Mouse (Mus musculus) retina, embryonic 14.5 days (tissue): ENCODE measurements around the gene Bend4.
A peak's percentile ranks its signal among the peaks of the same experiment; 100 is the strongest.

ENCODE experiments used
- DNase-seq: peaks from one replicate; pipeline ENCODE4 v3.0.0-alpha.2; 2015; ENCODE audit warnings: low spot score

The Bend4 gene

GRCm38 (mm10) chr5:67427443-67428360 lies at the start of gene Bend4:
Gene Bend4 (minus strand): TSS chr5:67428310.
- DNase-seq, result peak; percentile 88

GRCm38 (mm10) chr5:67473723-67474122 lies 45.6 kb upstream of the Bend4 start:
- DNase-seq, result no peak

DNA sequence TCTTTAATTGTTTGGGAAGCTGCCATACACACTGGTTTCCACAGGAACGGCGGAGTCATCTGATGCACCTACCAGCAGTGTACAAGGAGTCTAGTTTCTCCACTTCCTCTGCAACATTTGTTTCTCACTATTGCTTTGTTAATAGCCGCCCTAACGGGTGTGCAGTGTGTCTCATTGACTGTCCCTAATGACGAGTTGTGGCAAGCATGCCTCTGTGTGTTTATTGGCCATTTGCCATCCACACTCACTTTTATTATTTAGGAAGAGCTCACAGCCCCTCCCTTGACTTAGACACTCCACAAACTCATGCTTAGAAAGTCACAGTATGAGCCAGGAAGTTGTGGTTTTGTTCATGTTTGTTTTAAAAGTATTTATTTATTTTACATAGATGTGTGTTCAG lies 45.0 kb upstream of the Bend4 start:
- DNase-seq, result no peak

DNA sequence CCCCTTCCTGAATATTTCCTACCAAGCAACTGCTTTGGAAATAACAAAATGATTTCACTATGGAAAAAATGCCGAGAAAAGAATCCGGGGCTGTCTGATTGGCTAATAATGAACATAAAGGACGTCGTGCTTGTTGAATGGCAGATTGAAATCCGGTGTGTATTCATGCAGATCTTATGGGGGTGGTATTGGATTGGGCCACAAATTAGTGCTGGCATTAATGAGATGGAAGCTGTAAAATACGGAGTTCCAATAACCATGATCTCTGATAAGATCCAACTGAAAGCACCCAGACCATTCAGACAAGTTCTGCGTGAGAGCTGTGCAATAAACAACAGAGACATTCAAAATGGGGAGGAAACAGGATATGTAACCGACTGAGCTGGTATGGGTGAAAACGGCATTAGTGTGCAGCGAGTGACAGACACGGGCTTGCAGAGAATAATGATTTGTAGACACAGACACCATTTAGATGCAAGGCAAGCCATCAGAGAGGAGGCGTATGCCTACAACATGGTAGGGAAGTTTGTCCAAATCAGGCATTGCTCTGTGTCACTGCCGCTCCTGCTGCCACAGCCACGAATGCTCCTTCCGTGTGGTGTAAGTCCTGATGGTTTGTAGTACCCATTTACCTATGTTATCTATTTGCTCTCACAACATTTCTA lies 38.9 kb upstream of the Bend4 start:
- DNase-seq, result no peak

- no peak for DNase-seq
These were observed 36.8 kb upstream of the Bend4 start for GRCm38 (mm10) chr5:67464899-67465298.

DNA sequence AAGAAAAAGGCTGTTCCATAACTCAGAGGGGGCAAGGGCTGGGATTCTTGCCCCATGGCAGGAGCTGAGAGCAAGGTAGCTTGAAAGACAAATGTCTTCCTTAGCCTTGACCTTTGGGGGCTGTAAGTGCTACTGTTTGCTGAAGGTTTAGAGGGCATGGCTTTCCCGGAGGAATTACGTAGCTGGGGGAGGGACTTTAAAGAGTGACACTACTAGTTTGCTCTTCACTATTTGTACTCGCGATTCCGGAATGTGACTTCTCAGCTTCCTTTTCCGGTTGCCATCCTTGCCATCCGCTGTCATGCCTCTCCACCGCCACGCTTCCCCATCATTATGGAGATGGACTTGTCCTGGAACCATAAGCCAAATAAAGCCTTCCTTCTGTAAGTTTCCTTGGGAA lies 35.5 kb upstream of the Bend4 start:
- no peak for DNase-seq

DNA sequence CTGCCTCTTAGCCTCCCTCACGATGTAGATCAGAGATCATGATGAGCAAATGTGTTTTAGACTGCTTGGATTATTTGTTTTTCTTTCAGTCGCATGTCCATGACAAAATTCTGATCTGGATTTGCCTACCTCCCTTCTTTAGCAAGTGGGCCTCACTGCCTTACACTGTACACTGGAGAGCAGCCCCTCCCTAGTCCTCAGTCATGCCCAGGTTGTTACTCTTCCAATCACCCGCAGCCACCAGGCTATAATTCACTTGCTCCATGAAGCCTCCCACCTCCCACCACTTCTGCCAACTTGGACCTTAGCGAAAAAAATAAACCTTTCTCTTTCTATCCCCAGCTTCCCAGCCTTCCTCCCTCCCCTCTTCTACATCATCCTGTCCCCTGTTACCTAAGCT lies 34.2 kb upstream of the Bend4 start:
- no peak for DNase-seq

DNA sequence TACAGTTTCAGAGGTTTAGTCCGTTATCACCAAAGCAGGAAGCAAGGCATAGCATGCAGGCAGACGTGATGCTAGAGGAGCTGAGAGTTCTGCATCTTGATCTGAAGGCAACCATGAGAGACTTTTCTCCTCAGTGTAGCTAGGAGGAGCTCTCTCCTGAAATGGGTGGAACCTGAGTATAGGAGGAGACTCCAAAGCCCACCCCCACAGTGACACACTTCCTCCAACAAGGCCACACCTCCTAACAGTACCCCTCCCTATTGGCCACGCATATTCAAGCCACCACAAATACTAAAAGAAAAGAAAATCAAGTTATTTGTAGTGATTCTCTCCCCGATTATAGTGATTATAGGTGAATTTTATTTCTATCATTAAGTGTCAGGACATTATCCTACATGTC lies 28.7 kb upstream of the Bend4 start:
- DNase-seq, result no peak

DNA sequence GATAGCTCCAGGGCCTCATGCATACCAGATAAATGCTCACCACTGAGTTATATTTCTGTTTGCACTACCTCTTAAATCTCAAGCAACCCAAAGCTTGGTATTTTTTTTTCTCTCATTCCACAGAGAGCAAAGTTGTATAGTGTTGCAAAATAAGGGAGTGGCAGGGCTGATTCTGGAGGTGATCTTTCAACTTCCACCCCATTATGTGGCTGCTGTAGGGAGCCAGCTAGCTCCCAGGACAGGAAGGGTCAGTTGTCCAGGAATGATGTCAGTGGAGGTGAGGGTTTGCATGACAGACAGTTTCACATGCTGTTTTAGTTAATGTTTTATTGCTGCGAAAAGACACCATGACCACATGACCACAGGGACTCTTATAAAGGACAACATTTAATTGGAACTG lies 26.2 kb upstream of the Bend4 start:
- DNase-seq, result no peak

DNA sequence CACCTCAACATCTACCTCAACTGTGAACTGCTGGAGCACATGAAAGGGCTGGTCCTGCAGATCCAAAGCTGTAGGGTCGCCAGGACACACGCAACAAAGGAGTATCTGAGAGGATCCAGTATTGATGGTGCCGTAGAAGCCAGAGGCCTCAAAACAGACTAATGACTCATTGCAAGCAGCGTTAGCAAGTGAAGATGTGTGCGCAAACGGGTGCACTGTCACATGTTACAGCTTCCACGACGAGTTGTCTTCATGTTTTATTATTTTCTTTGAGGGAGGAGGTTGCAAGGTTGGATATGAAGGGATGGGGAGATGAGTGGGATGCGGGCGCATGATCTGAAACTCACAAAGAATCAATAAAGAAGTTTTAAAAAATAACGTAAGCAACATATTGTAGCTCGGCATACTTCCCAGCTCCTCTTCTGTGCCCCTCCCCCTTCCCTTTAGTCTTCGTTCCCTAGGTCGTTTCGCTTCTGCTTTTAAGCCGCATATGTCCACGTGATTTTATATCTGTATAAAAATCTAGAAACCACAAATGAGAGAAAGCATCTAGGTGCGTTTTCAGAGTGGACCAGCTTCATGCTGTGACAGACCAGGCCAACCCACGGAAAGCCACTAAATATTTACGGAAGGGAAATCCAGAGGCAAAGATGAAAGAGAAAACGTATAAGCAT lies 22.0 kb upstream of the Bend4 start:
- no peak for DNase-seq

DNA sequence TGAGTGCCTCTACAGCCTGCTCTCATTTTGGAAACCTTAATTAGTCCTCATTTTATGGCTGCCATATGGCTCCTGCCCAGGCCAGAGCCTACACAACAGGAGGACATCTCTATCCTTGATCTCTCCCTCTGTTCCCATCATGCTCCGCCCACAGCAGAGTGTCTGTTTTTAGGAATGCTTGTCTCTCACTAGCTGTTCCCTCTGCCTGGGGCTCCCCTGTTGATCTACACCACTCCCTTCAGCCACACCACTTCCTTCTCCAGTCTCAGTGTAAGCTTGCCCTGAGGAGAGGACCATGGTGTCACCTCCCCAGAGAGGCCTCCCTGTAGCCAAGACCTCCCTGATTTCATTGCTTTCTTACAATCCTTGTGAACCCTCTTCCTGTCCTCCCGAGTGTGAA lies 18.4 kb upstream of the Bend4 start:
- DNase-seq, result no peak

DNA sequence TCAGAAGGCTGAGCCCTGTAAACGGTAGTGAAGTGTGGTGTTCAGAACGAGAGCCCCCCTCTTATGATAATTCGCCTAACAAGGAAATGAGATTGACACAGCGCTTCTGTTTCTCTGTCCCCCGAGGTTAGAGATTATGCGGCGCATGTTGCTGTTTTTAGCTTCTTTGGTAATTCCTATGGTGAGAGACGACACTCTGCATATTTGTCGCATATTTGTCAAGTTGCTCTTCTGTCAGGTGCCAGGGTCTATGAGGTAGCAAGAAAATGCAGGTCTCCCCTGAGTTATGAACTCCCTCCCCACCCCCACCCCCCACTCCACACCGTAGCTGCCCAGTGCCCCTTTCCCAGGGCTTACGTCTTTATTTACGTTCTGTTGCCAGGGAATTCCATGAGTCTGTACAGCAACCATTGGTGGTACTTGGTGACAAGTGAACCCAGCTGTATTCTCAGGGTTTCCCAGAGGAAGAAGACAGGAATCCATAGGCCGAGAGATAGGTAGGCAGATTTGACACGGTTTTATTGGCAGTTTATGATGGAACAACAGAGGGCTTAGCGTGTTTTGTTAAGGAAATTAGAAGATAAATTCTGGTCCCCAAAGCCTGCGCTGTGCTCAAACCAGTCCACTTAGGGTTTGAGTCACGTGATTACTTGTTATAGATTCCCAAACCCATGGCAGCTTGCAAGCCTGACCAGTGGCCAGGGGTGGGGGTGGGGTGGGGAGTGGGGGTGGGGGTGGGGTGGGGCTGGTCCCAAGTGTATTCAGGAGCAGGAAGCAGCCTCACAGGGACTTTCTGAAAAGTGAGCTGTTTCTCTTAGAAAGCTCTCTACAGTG lies 16.3 kb upstream of the Bend4 start:
- DNase-seq, result no peak

DNA sequence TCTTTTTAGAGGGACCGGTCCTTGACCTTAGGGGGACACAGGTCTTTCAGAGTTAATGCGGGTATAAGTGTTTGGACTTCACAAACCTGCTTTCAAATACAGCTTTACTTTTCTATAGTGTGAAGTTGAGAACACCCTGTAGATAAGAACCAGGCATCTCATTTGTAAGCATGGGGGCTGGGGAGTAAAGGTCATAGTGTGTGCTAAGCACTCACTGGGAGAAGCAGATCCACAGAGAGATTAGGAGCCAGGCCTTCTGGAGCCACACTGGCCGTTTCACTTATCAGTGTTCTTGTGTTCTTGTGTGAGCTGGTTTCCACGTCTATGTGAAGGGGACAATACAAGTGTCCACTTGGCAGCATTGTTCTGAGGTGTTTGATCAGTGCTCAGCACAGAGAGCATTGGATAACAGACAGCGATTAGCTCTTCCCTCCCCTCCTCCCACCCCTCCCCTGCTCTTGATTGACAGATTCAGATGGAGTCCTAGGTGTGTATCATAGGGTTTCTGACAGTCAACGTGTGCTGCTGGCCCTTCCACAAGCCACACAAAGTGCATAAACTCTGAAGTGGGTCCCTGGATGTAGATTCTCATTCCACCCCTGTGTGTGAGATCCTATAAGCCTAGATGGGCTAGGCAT lies 14.8 kb upstream of the Bend4 start:
- DNase-seq, result no peak

DNA sequence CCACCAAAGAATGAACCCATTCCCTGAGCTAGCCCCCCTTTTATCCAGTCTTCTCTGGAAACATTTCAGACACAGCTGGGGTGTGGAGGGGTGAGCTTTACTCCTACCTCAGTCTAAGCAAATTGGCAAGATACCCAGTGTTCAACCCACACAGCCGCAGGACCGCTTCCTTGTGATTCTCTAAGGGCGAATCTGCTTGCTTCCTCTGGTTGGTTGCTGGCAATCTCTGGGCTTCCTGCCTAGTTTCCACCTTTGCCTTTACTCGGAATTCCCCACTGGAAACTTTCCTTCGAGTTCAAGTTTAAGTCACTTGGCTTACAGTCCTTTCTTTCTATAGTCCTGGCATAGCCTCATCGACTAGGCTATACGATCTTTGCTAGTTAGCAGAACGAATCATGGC lies 12.5 kb upstream of the Bend4 start:
- no peak for DNase-seq

DNA sequence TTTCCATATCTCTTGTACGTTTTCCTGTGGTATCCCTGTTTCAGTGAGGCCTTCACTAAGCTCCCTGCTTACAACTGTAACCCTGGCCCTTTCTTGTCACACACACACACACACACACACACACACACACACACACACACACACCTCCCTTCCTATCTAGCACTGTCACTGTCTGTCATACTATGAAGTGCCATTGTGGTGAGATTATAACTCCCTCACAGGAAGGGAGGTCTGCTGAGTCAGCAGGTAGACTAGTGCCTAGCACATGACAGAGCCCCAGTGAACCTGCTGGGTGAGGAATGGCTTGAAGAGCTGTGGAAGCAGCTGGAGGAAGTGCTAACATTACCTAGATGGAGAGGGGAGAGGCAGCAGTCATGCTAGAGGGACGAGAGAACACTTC lies 9.3 kb upstream of the Bend4 start:
- no peak for DNase-seq

GRCm38 (mm10) chr5:67426478-67427442 lies 1.4 kb downstream of the Bend4 start:
- peak; percentile 41 for DNase-seq

GRCm38 (mm10) chr5:67426011-67426410 lies 2.1 kb downstream of the Bend4 start:
- DNase-seq, result peak; percentile 36

- DNase-seq, result peak; percentile 41
These were observed 3.5 kb downstream of the Bend4 start for GRCm38 (mm10) chr5:67424636-67425035.

DNA sequence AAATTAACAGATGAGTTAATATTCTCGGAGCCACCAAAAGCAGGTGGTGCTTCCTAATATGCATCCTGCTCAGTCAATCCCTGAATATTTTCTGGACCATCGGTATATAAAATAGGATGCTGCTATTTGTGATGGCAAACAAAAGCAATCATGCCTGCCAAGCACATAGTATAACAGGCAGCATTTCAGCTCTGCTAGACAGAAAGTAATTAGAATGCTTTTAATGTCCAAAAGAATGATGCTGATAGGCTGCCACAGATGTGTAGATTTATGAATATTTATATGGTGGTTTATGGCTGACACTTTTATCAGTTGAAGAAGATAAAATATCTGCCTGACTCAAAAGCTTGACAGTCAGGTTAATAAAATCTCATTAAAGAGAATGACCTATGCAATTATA lies 4.1 kb downstream of the Bend4 start:
- no peak for DNase-seq

GRCm38 (mm10) chr5:67423326-67423725 lies 4.8 kb downstream of the Bend4 start:
- DNase-seq, result peak; percentile 22
